Mouse (Mus musculus) bone marrow, adult 2 months (tissue): ENCODE measurements around the gene Olfr516.
"Not testable (repeated sequence)": the region's sequence is repeated elsewhere in the genome, so short reads cannot be mapped to it uniquely, and the experiment has no call there.

Experiments used
- CTCF ChIP-seq: fragments of 200-500 bp; IDR thresholded peaks from 2 replicates; pipeline ENCODE4 v1.5.1; 2011; ENCODE audit warnings: low read length, control low read depth; ENCODE audit not compliant: control insufficient read depth, insufficient read depth
- POLR2A ChIP-seq: fragments of 200-500 bp; IDR thresholded peaks from 2 replicates; pipeline ENCODE4 v1.6.1; 2011; ENCODE audit warnings: low read depth, mild to moderate bottlenecking, control low read depth, low read length, borderline replicate concordance; ENCODE audit not compliant: control insufficient read depth

DNA sequence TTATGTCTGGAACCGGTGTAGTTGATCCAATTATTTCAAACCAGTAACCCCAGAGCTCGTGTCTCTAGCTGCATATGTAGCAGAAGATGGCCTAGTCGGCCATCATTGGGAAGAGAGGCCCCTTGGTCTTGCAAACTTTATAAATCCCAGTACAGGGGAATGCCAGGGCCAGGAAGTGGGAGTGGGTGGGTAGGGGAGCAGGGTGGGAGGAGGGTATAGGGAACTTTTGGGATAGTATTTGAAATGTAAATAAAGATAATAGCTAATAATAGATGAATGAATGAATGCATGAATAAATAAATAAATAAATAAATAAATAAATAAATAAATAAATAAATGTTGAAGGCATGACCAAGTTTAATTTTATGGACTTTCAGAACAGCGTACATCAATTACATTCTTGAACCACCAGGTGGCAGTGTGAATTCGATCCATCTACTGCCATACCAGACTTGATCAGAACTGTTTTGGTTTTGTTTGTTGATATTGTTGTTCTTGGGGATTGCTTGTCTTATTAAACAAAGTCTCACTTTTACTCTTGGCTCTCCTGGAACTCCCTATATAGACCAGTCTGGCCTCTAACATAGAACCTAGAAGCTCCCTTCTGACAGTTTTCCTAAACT lies 35.6 kb downstream of the Olfr516 start:
- TF ChIP-seq CTCF, POLR2A: not testable (repeated sequence)
